Mouse (Mus musculus) ZHBTc4 (cell line): ENCODE results near the gene Ldb2.

Experiments
- DNase-seq: peaks from one replicate; pipeline ENCODE4 v3.0.0-alpha.2; 2011; ENCODE audit warnings: low read depth, low spot score

Gene Ldb2

DNA sequence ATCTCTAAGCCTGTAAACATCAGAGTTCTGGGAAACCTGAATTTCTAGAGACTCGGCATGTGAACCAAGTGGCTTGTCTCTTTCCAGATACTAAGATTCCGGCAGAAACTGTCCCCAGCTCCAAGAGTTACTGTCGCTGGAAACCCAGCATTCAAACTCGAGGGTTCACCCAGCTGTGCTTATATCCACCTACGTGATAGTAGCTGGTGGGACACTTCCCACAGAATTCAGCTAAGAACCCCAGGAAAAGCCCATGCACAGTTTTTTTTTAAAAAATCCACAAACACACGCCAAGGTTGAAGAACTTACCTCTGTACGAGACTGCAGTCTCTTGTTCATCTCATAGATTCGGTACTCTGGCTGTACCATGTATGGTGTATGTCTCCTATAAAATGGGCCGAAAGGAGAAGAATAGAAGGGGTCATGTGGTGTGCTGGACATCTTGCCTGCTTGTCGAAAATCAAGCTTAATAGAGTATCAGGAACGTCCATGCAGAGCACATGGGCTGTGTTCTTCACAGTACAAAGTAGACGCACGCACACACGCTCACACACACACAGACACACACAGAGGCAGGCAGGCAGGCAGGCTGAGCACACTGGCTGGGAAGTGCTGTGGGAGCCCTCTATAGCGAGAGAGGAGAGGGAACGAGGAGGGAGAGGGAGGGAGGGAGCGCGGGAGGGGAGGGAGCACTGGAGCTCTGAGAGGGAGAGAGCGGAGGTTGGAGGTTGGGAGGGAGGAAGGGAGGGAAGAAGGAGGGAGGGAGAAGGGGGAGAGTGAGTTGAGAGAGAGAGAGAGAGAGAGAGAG lies at the start of gene Ldb2:
Ldb2 (minus strand) TSS at position 628 of the 808 bp plus-strand sequence.
- DNase-seq = no peak

DNA sequence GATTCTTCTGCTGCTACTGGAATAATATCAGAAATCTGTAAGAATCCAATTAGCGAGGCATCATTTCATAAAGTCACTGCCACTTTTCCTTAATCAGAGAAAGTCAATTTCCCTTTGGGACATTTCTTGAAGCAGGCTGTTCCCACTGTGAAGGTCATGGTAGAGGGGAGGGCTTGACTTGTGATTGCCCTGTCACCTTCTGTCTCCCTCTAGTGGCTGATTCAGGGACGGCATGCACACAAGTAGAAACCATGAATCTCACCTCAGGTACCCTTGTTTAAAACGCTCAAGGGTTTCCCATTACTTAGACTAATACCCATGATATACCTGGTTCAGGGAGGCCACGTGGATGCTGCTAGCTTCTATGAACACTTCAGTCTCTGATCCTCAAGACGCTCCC lies 31.8 kb upstream of the Ldb2 start:
- peak; percentile 66 for DNase-seq

DNA sequence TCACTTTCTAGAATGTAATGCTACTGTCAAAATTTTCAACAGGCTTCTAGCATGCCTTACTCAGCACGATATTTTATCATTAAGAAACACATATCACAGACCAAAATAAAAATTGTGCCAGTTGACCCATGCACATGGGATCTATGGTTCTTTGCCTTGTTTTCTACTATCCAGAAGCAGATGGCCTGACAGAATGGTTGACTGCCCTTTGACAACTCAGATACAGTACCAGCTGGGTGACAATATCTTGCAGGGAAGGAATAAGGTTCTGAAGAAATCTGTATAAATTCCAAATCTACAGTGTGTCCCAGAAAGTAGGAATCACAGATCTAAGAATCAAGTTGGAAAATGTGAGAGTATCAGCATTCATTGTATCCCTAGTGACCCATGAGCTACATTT lies 16.0 kb upstream of the Ldb2 start:
- no peak for DNase-seq

DNA sequence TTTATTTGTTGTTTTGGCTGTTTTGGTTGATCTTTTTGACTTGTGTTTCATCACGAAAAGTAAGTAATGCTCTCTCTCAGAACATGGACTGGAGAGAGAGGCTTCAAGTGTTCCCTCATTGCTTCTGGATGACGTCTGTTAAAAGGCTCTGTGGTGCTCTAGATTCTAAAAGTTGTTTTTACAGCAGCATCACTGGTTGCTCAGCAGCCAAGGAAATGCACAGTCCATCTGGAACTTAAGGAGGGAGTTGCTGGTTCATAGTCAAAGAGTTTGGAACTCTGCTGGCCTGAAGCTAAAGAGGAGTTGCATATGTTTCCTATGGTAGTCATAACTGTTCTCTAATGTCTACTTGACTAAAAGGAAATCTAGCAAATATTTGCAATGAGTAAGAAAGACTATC lies 6.5 kb upstream of the Ldb2 start:
- no peak for DNase-seq

DNA sequence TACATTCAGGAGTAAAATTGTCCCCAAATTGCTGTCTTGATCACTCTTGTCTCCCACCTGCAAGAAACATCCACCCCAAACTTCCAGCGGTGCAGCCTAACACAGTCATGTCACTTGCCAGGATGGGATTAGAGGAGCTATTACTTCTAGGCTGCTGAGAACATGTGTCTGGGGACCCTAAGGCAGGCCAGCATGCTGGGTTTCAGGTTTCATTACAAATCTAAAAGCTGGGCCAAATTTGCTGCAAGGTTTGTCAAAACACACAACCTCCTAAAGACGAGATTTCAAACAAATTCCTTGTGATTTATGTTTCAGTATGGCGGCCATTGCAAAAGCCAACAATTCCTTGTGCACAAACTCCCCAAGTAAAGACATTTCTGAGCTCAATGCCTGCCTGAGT lies 1.6 kb upstream of the Ldb2 start:
- DNase-seq = no peak

DNA sequence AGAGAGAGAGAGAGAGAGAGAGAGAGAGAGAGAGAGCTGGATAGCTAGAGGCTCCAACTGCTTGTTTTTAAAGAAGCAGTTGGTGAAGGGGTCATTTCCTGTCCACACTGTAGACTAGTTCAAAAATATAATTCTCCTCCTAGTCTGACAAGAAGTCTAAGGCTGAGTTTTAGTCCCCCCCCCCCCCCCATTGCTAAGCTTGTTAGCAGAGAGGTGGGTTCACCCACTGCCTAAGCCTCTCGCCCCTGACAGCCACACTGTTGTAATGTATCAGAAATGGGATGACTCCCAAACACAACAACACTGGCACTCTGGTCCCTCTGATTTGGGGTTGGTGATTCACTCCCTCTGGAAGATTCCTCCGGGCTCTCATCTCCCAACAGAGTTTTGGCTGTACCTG lies 381 bp upstream of the Ldb2 start:
- no peak for DNase-seq

DNA sequence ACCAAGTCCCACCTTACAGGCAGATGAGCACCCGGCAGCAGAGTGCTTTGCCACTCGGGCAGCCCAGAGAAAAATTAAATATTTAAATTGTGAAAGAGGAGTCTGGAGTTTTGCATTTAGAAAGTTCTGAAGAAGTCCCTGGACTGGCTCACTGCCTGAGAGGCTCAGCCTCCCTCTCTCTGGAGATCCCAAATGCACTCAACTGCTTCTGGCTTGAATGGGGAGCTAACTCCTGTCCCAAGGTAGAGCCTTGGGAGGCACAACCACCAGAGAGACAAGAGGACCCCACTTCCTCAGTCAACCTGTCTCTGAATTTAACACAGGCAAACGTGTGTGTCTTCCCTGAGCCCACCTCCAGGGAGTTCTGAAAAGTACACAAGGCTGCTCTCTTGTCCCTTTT lies 987 bp downstream of the Ldb2 start:
- no peak for DNase-seq

DNA sequence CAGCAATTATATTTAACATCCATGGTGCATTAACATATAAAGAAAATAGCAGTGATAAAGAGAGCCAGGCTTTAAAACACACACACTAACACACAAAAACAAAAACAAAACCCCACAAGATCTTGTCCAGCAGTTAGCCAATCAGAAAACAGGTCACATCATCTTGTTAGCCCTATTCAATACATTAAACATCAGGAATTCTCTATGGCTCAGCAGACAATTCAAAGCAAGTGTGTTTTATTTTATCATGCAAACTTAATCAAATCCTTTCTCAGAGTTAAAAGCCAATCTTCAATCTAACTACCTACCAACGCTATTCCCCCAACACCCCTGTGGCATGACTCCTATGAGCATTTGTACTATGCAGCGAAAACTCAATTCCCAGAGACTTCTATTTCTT lies 1.4 kb downstream of the Ldb2 start:
- no peak for DNase-seq

DNA sequence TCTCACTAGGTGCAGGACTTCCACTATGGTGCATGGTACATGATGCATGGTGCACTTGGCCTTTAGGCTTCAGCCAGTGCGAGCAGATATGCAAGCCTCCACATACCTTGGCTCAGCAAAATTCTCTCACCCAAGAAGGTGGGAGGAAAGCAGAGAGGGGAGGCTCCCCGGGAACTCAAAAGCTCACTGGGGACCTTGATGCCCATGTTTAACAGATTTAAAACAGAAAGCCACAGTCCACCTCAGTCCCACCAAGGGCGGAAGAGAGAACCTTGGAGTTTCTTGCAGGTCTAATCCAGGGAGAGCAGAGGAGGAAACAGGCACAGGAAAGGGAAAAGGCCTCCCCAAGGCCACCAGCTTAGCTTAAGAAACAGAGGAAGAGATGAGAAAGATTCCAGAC lies 14.9 kb downstream of the Ldb2 start:
- DNase-seq = no peak

DNA sequence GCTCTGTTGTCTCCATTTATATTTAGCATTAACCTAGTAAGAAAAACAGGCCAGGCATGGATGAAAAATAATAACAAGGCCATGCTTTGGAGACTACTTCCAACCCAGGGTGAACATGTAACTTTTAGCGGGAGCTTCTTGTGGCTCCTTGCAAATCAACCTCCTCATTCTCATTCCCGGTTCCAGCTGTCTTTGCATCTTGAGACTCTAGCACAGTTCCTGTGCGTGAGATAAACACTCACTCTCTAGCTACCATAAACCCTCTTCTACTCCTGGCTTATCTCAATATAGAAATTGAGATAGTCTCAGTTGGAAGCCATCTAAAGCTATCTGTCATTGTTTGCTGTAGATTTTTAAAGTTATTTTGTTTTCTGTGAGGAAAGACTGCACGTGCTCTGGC lies 20.1 kb downstream of the Ldb2 start:
- DNase-seq = no peak

DNA sequence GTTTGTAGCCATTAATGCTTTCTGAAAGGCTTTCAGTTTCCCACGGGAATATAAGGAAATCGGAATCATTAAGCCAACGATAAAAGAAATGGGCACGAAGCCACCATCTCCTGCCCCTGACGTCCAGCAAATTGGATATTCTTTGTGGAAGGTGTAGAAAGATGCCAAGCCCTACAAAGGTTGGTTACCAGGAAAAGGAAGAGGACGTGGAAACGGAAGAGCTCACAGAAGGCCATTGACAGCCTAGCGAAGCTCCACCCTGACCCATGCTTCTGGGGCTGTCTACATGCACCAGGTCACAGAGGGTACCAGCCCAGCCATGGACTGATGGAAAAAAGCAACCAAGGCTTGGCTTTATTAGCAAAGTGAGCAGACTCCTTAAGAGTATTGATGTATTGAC lies 31.0 kb downstream of the Ldb2 start:
- no peak for DNase-seq

DNA sequence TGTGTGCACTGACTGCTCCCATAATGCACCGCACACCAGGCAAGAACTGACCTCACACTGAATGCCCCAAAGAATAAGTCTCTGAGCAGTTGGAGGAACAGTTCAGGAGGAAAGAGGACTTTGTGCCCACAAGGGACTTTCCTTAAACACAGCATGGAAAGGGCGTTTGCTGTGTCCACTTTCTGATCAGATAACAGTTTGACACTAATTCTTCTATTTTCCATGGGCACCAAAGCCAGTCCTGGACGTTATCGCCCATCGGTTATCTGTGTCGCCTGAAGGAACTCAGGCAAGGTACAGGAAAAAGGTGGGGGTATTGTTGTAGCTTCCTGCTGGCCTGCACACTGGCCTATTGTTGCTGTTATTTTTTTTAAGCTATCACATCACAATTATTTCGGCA lies 34.6 kb downstream of the Ldb2 start:
- no peak for DNase-seq

DNA sequence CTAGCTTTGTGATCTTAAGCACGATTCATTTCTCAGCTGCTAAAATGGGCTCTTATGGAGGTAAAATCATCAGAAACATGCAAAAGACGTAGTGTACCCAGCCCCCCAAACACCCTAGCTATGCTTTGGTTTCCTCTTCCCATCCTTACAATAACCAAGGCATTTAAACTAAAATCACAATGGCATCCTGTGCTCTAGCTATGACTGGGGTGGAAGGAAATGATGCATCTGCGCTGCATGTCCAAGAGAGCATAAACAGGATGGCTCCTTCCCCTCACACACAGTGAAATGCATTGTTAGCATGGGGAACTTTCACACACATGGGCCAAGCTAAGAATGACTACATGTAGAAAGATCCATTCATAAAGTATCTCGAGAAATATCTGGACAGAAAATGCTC lies 40.3 kb downstream of the Ldb2 start:
- no peak for DNase-seq

DNA sequence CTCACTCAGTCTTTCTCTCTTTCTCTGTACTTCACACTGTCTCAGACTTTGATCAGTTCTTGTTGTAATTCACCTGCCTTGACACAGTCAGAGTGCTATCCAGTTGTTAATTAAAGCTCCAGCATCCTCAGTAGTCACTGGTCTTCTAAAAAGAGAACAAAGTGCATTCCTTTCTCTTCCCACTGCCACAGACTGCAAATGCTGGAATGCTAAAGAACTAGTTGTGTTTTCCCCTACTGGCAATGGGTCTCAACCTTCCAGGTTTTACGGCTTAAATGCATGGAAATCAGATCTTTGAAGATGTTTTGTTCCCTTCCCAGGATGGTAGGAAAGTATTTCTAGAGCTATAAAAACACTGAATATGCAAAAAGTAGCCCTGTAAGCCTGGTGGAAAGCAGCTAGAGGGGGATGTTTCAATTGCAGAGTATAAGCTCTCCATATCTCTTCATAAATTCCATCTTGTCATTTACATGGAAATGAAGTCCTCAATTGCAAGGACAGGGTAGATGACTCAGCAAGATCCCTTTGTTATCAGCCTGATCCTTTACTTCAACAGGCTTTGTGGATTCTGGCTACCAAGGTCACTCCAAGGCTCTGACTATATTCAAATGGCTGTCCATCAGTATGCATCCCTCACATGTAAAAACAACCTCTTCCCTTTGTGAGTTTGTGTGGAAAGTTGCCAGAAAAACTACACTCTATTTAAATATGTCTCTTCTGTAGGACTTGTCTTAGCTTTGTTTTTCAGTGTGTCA lies 45.1 kb downstream of the Ldb2 start:
- peak; percentile 74 for DNase-seq

DNA sequence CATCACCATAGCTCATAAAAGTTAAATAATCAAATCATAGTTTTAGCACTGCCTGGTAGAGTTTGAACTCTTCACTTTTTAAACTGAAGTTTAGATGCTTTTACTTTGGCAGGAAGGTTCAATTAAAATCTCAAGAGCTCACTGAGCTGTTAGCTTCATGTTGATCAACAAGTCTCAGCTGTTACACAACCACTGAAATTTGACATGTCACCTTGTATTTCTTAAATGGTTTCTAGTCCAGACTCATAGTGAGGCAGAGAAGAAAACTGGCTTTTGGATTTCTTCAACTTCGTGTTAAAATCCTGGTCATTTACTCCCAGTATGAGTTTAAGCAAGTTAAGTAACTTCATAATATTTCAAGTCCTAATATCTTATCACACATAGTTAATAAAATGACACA lies 53.8 kb downstream of the Ldb2 start:
- DNase-seq = no peak

DNA sequence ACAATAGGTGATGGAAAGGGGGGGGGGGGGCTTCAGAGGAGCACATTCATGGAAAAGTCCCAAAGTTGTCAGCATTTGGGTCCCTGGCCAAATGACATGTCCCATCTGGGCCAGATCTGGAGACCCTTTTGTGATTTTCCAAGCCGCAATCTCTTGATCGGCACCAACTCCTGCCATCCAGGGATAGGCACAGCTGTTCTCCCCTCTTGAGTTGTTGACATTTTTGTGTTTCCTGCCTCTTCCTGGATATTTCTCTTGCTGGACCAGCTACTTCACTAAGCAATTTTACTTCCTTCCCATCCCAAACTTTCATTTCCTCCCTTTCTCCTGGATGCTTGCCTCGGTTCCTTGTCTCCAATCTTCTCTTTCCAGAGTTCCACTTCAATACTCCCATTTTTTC lies 63.1 kb downstream of the Ldb2 start:
- DNase-seq = no peak

DNA sequence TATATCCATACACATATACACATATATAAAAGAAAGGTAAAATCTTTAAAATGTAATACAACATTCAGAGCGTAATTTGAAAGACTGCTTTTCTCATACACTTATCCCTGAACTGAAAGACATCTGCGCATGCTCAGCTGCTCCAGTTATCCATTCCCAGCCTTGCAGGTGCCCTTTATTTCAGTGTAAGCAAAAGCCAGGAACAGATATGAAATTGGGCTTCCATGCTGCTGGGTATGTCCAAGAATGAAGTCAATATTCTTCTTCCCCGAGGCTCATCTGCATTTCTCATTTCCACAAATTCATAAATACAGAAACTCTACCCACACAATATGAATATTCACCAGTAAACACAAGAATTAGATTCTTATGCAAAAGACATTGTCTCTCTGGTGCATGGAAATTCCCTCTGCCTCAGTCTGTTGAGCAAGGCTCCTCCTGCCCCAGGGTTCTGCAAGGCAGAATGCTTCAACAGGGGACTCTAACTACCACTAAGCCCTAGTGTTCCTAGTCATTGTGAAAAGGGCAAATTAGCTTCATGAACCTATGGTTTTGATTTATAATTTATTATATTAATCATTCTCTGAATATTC lies 65.3 kb downstream of the Ldb2 start:
- no peak for DNase-seq

DNA sequence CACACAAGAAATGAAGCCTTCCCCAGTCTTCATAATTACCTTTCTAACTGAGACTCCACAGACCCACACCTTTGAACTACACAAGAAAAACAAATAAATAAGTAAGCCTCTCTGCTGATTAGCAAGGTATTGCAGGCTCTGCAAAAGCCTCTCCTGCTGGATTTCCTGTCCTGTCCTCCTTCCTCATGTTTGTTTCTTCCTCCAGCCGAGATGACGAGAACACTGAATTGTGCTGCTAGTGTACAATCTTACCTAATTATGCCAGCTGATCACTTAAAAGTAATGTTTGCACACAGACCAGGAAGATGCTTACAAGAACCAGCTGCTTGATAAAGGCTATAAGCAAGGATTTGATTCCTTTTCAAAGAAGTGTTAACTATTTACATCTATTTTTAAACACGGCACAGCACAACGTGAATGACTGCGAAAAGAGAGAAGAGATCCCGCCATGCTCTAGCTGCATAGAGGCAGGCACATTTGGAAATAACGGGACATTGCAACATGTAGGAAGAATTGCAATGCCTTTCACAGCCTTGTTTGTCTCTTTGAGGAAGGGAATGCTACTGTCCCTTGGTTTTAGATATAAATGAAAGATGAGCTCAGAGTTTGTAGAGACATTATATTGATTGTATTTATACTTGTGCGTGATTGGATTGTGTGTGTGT lies 69.7 kb downstream of the Ldb2 start:
- DNase-seq = no peak

DNA sequence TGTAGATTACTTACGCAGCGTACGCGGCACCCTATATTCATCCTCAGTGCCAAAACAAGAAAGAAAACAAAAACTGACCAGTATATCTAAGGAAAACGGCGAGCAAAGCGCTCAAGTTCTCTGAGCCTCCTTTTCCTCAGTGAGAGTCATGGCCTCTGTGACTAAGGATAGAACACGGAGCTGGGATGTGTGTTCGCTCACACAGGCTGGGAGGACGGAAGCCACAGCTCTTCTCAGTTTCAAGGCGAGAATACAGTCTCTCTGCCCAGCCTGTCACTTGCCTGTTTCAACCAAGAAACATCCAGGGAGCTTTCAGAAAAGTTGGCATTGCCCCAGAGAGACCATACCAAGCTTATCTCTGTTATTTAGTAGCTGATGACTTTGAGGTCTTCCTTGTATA lies 71.5 kb downstream of the Ldb2 start:
- DNase-seq = no peak

DNA sequence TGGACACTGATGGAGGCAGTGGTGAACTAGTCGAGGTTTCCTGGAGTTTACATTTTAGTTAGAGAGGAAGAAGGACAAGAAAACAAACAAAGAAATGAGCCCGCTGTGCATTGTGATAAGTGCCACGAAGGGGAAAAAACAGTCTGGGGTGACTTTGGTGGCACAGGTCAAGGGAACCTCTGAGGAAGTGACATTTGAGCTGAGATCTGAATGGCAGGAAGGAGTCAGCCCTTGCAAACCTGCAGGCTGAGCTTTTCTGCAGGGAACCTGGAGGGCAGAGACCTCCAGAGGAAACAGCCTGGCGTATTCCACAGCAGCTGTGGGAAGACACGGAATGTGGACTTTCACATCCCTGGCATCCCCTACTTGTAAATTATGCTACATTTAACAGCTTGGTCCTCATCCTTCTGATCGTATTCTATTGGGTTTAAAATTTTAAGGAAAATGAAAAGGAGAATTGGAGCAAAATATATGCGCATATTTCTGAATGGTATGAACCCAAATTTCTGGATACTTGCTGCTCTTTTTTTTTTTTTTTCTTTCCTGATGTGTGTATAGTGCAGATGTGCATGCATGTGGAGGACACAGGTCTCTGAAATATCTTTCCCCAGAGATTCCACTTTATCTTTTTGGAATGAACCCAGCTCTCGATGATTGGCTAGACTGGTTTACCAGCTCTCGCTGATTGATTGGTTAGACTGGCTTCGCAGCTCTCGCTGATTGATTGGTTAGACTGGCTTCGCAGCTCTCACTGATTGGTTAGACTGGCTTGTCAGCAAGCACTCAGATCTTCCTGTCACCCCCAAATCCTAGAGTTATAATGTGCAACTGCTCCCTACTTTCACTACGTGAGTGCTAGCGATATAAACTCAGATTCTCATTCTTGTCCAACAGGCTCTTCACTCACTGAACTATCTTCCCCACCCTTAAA lies 72.7 kb downstream of the Ldb2 start:
- no peak for DNase-seq

DNA sequence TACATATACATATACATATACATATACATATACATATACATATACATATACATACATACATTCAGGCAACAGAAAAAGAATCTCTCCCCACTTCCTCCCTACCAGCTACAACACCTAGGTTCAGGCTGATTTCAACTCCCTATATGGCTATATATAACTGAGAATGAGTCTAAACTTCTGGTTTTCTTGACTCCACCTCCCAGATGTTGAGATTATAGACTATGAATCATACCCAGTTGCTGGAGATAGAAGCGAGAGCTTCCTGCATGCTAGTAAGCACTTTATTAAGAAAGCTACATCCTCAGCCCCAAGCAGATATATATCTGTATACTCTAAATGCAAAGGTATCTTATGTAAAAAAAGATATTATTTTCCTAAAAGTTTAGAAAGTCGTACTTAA lies 74.0 kb downstream of the Ldb2 start:
- DNase-seq = no peak
